Mouse (Mus musculus) forebrain, embryonic 16.5 days (tissue): ENCODE results near the gene Eif3g. TPM values are rescaled to one million over a fixed set of nuclear protein-coding genes. Genes with fewer than 3 reads are reported as not detected.

ENCODE experiments used
- ATAC-seq: fragments of 200-750 bp; cut with Nextera tagmentation; 2 replicates; pipeline ENCODE4 v1.8.0; 2017; ENCODE audit warnings: mild to moderate bottlenecking, moderate library complexity
- H3K27ac ChIP-seq: fragments of 300-500 bp; sonication (generic); 2 replicates; pipeline ENCODE4 v1.5.1; 2014; ENCODE audit warnings: low read length, control low read depth
- H3K27me3 ChIP-seq: fragments of 300-500 bp; sonication (generic); replicated peaks from 2 replicates; pipeline ENCODE4 v1.6.1; 2014; ENCODE audit warnings: low read length; ENCODE audit not compliant: control insufficient read depth, insufficient read depth
- H3K36me3 ChIP-seq: fragments of 300-500 bp; sonication (generic); 2 replicates; pipeline ENCODE4 v1.6.1; 2014; ENCODE audit not compliant: control insufficient read depth, insufficient read depth
- H3K4me1 ChIP-seq: fragments of 300-500 bp; sonication (generic); replicated peaks from 2 replicates; pipeline ENCODE4 v1.6.1; 2014; ENCODE audit warnings: low read length; ENCODE audit not compliant: control insufficient read depth, insufficient read depth
- H3K4me2 ChIP-seq: fragments of 300-500 bp; sonication (generic); 2 replicates; pipeline ENCODE4 v1.6.1; 2014; ENCODE audit warnings: mild to moderate bottlenecking, low read length, control low read depth
- H3K4me3 ChIP-seq: fragments of 300-500 bp; sonication (generic); replicated peaks from 2 replicates; pipeline ENCODE4 v1.5.1; 2014; ENCODE audit warnings: mild to moderate bottlenecking, low read length, control low read depth
- H3K9ac ChIP-seq: fragments of 300-500 bp; sonication (generic); replicated peaks from 2 replicates; pipeline ENCODE4 v1.6.1; 2014; ENCODE audit warnings: low read depth, low read length, control low read depth
- H3K9me3 ChIP-seq: fragments of 300-500 bp; sonication (generic); 2 replicates; pipeline ENCODE4 v1.6.1; 2016; ENCODE audit warnings: low read length; ENCODE audit not compliant: control insufficient read depth
- WGBS: fragments of 180-500 bp; shearing (Covaris S2); extraction: QIAGEN DNeasy Blood & Tissue Kit; methylation state at CpG from one replicate; pipeline ENCODE4 v1.1.7; 2014; 5-methylcytosine and 5-hydroxymethylcytosine counted together
- polyA plus RNA-seq: library from polyadenylated mRNA; unstranded; fragments of >200 nt; fragmentation: Nextera tagmentation; extraction: Ambion mirVana; gene quantifications from 2 replicates; pipeline ENCODE4 v1.2.1, GENCODE M21; 2015

The Eif3g gene
- polyA plus RNA-seq, result 260 and 268 TPM in 2 replicates

GRCm38 (mm10) chr9:20898511-20899073 is at the start of gene Eif3g:
Gene Eif3g, minus strand, starts transcription at chr9:20898623.
- Histone ChIP-seq H3K9ac (peak within 1 kb of the TSS; percentile 87), H3K27me3 (no peaks in the 10 kb centered on the region), H3K27ac (no peak within 1 kb of the TSS), H3K36me3 (peaks cover 23% of the 10 kb centered on the region), H3K4me1 (peaks cover 13% of the 10 kb centered on the region), H3K4me2 (peak within 1 kb of the TSS; percentile 99), H3K4me3 (peak within 1 kb of the TSS; percentile 78), H3K9me3 (no peaks in the 10 kb centered on the region)
- ATAC-seq, result peak; percentile 90
- WGBS, result 6% methylated on average over 34 of the region's 34 CpGs

GRCm38 (mm10) chr9:20946066-20946880 is 47.9 kb upstream of the Eif3g start:
- no peak overlapping the region for H3K4me2 ChIP-seq
- WGBS, result 86% methylated on average over 16 of the region's 16 CpGs
- peaks cover 3% of the 10 kb centered on the region; the same call in 1 of the 2 replicates for H3K36me3 ChIP-seq
- H3K4me3 ChIP-seq, result no peak overlapping the region
- no peak overlapping the region for H3K27ac ChIP-seq
- no peak overlapping the region for H3K9ac ChIP-seq
- no peak for ATAC-seq
- H3K4me1 ChIP-seq, result peaks cover 22% of the 10 kb centered on the region
- no peaks in the 10 kb centered on the region for H3K9me3 ChIP-seq
- H3K27me3 ChIP-seq, result no peaks in the 10 kb centered on the region

- Histone ChIP-seq H3K4me2 (no peak overlapping the region), H3K27ac (no peak overlapping the region), H3K4me1 (peaks cover 8% of the 10 kb centered on the region; the same call in 1 of the 2 replicates), H3K36me3 (peaks cover 16% of the 10 kb centered on the region), H3K9ac (no peak overlapping the region), H3K9me3 (no peaks in the 10 kb centered on the region), H3K4me3 (no peak overlapping the region), H3K27me3 (no peaks in the 10 kb centered on the region)
- ATAC-seq, result no peak
- WGBS, result 59% methylated on average over 4 of the region's 4 CpGs
Observed at GRCm38 (mm10) chr9:20944697-20945370, 46.4 kb upstream of the Eif3g start.

GRCm38 (mm10) chr9:20943911-20944310 is 45.5 kb upstream of the Eif3g start:
- H3K4me2 ChIP-seq, result no peak overlapping the region
- no peak for ATAC-seq
- no peak overlapping the region for H3K4me3 ChIP-seq
- H3K27ac ChIP-seq, result no peak overlapping the region
- H3K36me3 ChIP-seq, result peaks cover 22% of the 10 kb centered on the region
- 2% methylated on average over 2 of the region's 2 CpGs for WGBS
- no peak overlapping the region for H3K9ac ChIP-seq
- peaks cover 5% of the 10 kb centered on the region; the same call in 1 of the 2 replicates for H3K4me1 ChIP-seq
- H3K27me3 ChIP-seq, result no peaks in the 10 kb centered on the region
- no peaks in the 10 kb centered on the region for H3K9me3 ChIP-seq

GRCm38 (mm10) chr9:20943396-20943795 is 45.0 kb upstream of the Eif3g start:
- peaks cover 22% of the 10 kb centered on the region for H3K36me3 ChIP-seq
- H3K9me3 ChIP-seq, result no peaks in the 10 kb centered on the region
- peaks cover 5% of the 10 kb centered on the region; the same call in 1 of the 2 replicates for H3K4me1 ChIP-seq
- no peaks in the 10 kb centered on the region for H3K27me3 ChIP-seq
- no peak overlapping the region for H3K4me2 ChIP-seq
- no peak overlapping the region for H3K27ac ChIP-seq
- H3K9ac ChIP-seq, result no peak overlapping the region
- no peak overlapping the region for H3K4me3 ChIP-seq
- ATAC-seq, result no peak
- WGBS, result 89% methylated on average over 7 of the region's 7 CpGs

- Histone ChIP-seq H3K4me1 (no peaks in the 10 kb centered on the region), H3K27ac (no peak overlapping the region), H3K4me2 (no peak overlapping the region), H3K9ac (no peak overlapping the region), H3K9me3 (no peaks in the 10 kb centered on the region), H3K4me3 (no peak overlapping the region), H3K27me3 (no peaks in the 10 kb centered on the region), H3K36me3 (peaks cover 47% of the 10 kb centered on the region)
- WGBS, result 96% methylated on average over 3 of the region's 3 CpGs
- no peak for ATAC-seq
Observed at GRCm38 (mm10) chr9:20923258-20923657, 24.8 kb upstream of the Eif3g start.

GRCm38 (mm10) chr9:20916160-20916559 is 17.7 kb upstream of the Eif3g start:
- H3K27ac ChIP-seq, result no peak overlapping the region
- no peak for ATAC-seq

GRCm38 (mm10) chr9:20909948-20910347 is 11.5 kb upstream of the Eif3g start:
- H3K9ac ChIP-seq, result no peak overlapping the region
- H3K27me3 ChIP-seq, result no peaks in the 10 kb centered on the region
- H3K9me3 ChIP-seq, result no peaks in the 10 kb centered on the region
- H3K4me2 ChIP-seq, result no peak overlapping the region
- peaks cover 74% of the 10 kb centered on the region for H3K36me3 ChIP-seq
- ATAC-seq, result no peak
- H3K4me3 ChIP-seq, result no peak overlapping the region
- no peak overlapping the region for H3K27ac ChIP-seq
- 70% methylated on average over 9 of the region's 9 CpGs for WGBS
- H3K4me1 ChIP-seq, result no peaks in the 10 kb centered on the region

More at GRCm38 (mm10) chr9:20916160-20916559, 17.7 kb upstream of the Eif3g start:
- H3K4me3 ChIP-seq, result no peak overlapping the region
- no peak overlapping the region for H3K4me2 ChIP-seq
- H3K4me1 ChIP-seq, result no peaks in the 10 kb centered on the region
- no peaks in the 10 kb centered on the region for H3K9me3 ChIP-seq
- H3K9ac ChIP-seq, result no peak overlapping the region
- H3K27me3 ChIP-seq, result no peaks in the 10 kb centered on the region
- 88% methylated on average over 4 of the region's 4 CpGs for WGBS
- peaks cover 85% of the 10 kb centered on the region for H3K36me3 ChIP-seq

- no peaks in the 10 kb centered on the region for H3K27me3 ChIP-seq
- H3K4me3 ChIP-seq, result no peak overlapping the region
- 44% methylated on average over 6 of the region's 6 CpGs for WGBS
- no peaks in the 10 kb centered on the region for H3K9me3 ChIP-seq
- H3K4me2 ChIP-seq, result no peak overlapping the region
- H3K36me3 ChIP-seq, result peaks cover 14% of the 10 kb centered on the region; the same call in 1 of the 2 replicates
- no peak overlapping the region for H3K27ac ChIP-seq
- no peak overlapping the region for H3K9ac ChIP-seq
- H3K4me1 ChIP-seq, result peaks cover 8% of the 10 kb centered on the region
- ATAC-seq, result no peak
Observed at GRCm38 (mm10) chr9:20902174-20902491, 3.7 kb upstream of the Eif3g start.
